Mouse (Mus musculus) CH12.LX (cell line): ENCODE data around the gene Cradd.

Experiments
- BHLHE40 ChIP-seq: IDR thresholded peaks from 2 replicates; pipeline ENCODE4 v1.6.1; 2011; ENCODE audit warnings: mild to moderate bottlenecking, low read depth, low read length, improper control_type of control experiment
- CTCF ChIP-seq, 2 experiments: IDR thresholded peaks in 1 of 2; conservative IDR thresholded peaks in 1 of 2; 2 replicates each; pipeline ENCODE4 v1.5.1; 2011 to 2012; ENCODE audit warnings: low read depth in 2 of 2, low read length in 2 of 2, improper control_type of control experiment in 1 of 2, inconsistent platforms in 1 of 2, mild to moderate bottlenecking in 1 of 2, moderate library complexity in 1 of 2
- GABPA ChIP-seq: IDR thresholded peaks from 2 replicates; pipeline ENCODE4 v1.6.1; 2012; ENCODE audit warnings: low read depth, low read length, improper control_type of control experiment, inconsistent platforms; ENCODE audit not compliant: insufficient replicate concordance
- MXI1 ChIP-seq: IDR thresholded peaks from 2 replicates; pipeline ENCODE4 v1.6.1; 2011; ENCODE audit warnings: mild to moderate bottlenecking, low read depth, low read length, improper control_type of control experiment
- MYC ChIP-seq: IDR thresholded peaks from 2 replicates; pipeline ENCODE4 v1.6.1; 2011; ENCODE audit warnings: low read depth, mild to moderate bottlenecking, improper control_type of control experiment, low read length
- PAX5 ChIP-seq: IDR thresholded peaks from 2 replicates; pipeline ENCODE4 v1.6.1; 2012; ENCODE audit warnings: low read length, inconsistent platforms, mixed read lengths
- POLR2A ChIP-seq: IDR thresholded peaks from 2 replicates; pipeline ENCODE4 v1.6.1; 2011; ENCODE audit warnings: low read depth, mild to moderate bottlenecking, improper control_type of control experiment, low read length
- RAD21 ChIP-seq: IDR thresholded peaks from 2 replicates; pipeline ENCODE4 v1.6.1; 2011; ENCODE audit warnings: low read depth, mild to moderate bottlenecking, low read length, improper control_type of control experiment, moderate library complexity
- TCF12 ChIP-seq: IDR thresholded peaks from 2 replicates; pipeline ENCODE4 v1.6.1; 2014; ENCODE audit warnings: low read depth, mild to moderate bottlenecking, inconsistent platforms, low read length, improper control_type of control experiment
- USF1 ChIP-seq: IDR thresholded peaks from 2 replicates; pipeline ENCODE4 v1.6.1; 2014; ENCODE audit warnings: low read depth, mild to moderate bottlenecking, inconsistent platforms, low read length, improper control_type of control experiment
- USF2 ChIP-seq: conservative IDR thresholded peaks from 2 replicates; pipeline ENCODE4 v1.6.1; 2011; ENCODE audit warnings: low read depth, low read length, improper control_type of control experiment
- ZMIZ1 ChIP-seq: IDR thresholded peaks from 2 replicates; pipeline ENCODE4 v1.6.1; 2012; ENCODE audit warnings: low read depth, mild to moderate bottlenecking, inconsistent platforms, low read length, improper control_type of control experiment
- ZNF384 ChIP-seq: IDR thresholded peaks from 2 replicates; pipeline ENCODE4 v1.6.1; 2012; ENCODE audit warnings: low read depth, low read length, improper control_type of control experiment, inconsistent platforms

- no peak for TF ChIP-seq POLR2A
- no peak for TF ChIP-seq TCF12
- no peak for TF ChIP-seq USF2
- no peak for TF ChIP-seq MXI1
- TF ChIP-seq GABPA: no peak
- TF ChIP-seq USF1: no peak
- TF ChIP-seq CTCF (conservative IDR thresholded peaks at IDR 0.05 in 1 of 2, IDR thresholded peaks at IDR 0.05 in 1 of 2; ENCODE audit: low read depth in 2 of 2, low read length in 2 of 2): no peak
- no peak for TF ChIP-seq ZMIZ1
- no peak for TF ChIP-seq PAX5
- no peak for TF ChIP-seq BHLHE40
- no peak for TF ChIP-seq ZNF384
- no peak for TF ChIP-seq MYC
- TF ChIP-seq RAD21: no peak
Observed at GRCm38 (mm10) chr10:95201514-95201913, 122.4 kb downstream of the Cradd start.
